Mouse (Mus musculus): ENCODE results near the gene Tctex1d4. TPM values are rescaled to one million over a fixed set of nuclear protein-coding genes. Genes with fewer than 3 reads are reported as not detected.
A peak's percentile ranks its signal among the peaks of the same experiment; 100 is the strongest.

Gene Tctex1d4
- polyA plus RNA-seq (2014; fragmentation: Nextera tagmentation; extraction: Ambion mirVana) = 0.60 TPM in 1 of 2 replicates, not detected in the other

- Histone ChIP-seq H3K9ac (ENCODE audit: low read depth, low read length) (peak within 1 kb of the TSS; percentile 49), H3K36me3 (ENCODE audit: control insufficient read depth, insufficient read depth, low read length) (peaks cover 13% of the 10 kb centered on the region), H3K4me2 (replicated peaks; ENCODE audit: low read depth, low read length) (no peak within 1 kb of the TSS; the same call in 1 of the 2 replicates), H3K4me1 (replicated peaks; ENCODE audit: control insufficient read depth, insufficient read depth, low read length) (peaks cover 24% of the 10 kb centered on the region), H3K27me3 (ENCODE audit: control insufficient read depth, insufficient read depth, low read length) (no peaks in the 10 kb centered on the region), H3K27ac (ENCODE audit: low read depth, low read length) (peak within 1 kb of the TSS; percentile 82), H3K9me3 (ENCODE audit: control insufficient read depth, low read length) (no peaks in the 10 kb centered on the region), H3K4me3 (ENCODE audit: low read depth, low read length) (no peak within 1 kb of the TSS)
- DNase-seq (ENCODE audit: low spot score) (no peak), ATAC-seq (ENCODE audit: low FRiP score) (no peak)
- WGBS = 86% methylated on average over 9 of the region's 9 CpGs
Measured at GRCm38 (mm10) chr4:117126675-117127290, at the start of gene Tctex1d4. Tctex1d4 (plus strand) TSS chr4:117126794.

- Histone ChIP-seq H3K36me3 (ENCODE audit: control insufficient read depth, insufficient read depth, low read length) (0 out of 2 replicates have a peak, but pooled peaks cover 4% of the 10 kb centered on the region), H3K4me1 (replicated peaks; ENCODE audit: control insufficient read depth, insufficient read depth, low read length) (no peaks in the 10 kb centered on the region), H3K4me3 (ENCODE audit: low read depth, low read length) (no peak overlapping the region), H3K4me2 (replicated peaks; ENCODE audit: low read depth, low read length) (no peak overlapping the region), H3K27me3 (ENCODE audit: control insufficient read depth, insufficient read depth, low read length) (no peaks in the 10 kb centered on the region), H3K9ac (ENCODE audit: low read depth, low read length) (no peak overlapping the region), H3K9me3 (ENCODE audit: control insufficient read depth, low read length) (no peaks in the 10 kb centered on the region), H3K27ac (ENCODE audit: low read depth, low read length) (no peak overlapping the region)
- DNase-seq (ENCODE audit: low spot score) = no peak
- ATAC-seq (ENCODE audit: low FRiP score) = no peak
- WGBS = 82% methylated on average over 7 of the region's 7 CpGs
Measured at GRCm38 (mm10) chr4:117087948-117088640, 38.5 kb upstream of the Tctex1d4 start.

GRCm38 (mm10) chr4:117090586-117090985, 36.0 kb upstream of the Tctex1d4 start:
- Histone ChIP-seq H3K4me2 (replicated peaks; ENCODE audit: low read depth, low read length) (no peak overlapping the region), H3K4me3 (ENCODE audit: low read depth, low read length) (no peak overlapping the region), H3K9ac (ENCODE audit: low read depth, low read length) (no peak overlapping the region), H3K9me3 (ENCODE audit: control insufficient read depth, low read length) (no peaks in the 10 kb centered on the region), H3K27me3 (ENCODE audit: control insufficient read depth, insufficient read depth, low read length) (peaks cover 9% of the 10 kb centered on the region), H3K36me3 (ENCODE audit: control insufficient read depth, insufficient read depth, low read length) (0 out of 2 replicates have a peak, but pooled peaks cover 4% of the 10 kb centered on the region), H3K27ac (ENCODE audit: low read depth, low read length) (no peak overlapping the region), H3K4me1 (replicated peaks; ENCODE audit: control insufficient read depth, insufficient read depth, low read length) (peaks cover 2% of the 10 kb centered on the region; the same call in 1 of the 2 replicates)
- ATAC-seq (ENCODE audit: low FRiP score) = no peak
- DNase-seq (ENCODE audit: low spot score) = no peak
- 83% methylated on average over 7 of the region's 7 CpGs for WGBS

- Histone ChIP-seq H3K27ac (ENCODE audit: low read depth, low read length) (no peak overlapping the region), H3K9me3 (ENCODE audit: control insufficient read depth, low read length) (no peaks in the 10 kb centered on the region), H3K36me3 (ENCODE audit: control insufficient read depth, insufficient read depth, low read length) (no peaks in the 10 kb centered on the region), H3K4me1 (replicated peaks; ENCODE audit: control insufficient read depth, insufficient read depth, low read length) (peaks cover 6% of the 10 kb centered on the region; the same call in 1 of the 2 replicates), H3K4me3 (ENCODE audit: low read depth, low read length) (no peak overlapping the region), H3K27me3 (ENCODE audit: control insufficient read depth, insufficient read depth, low read length) (peaks cover 10% of the 10 kb centered on the region), H3K4me2 (replicated peaks; ENCODE audit: low read depth, low read length) (no peak overlapping the region), H3K9ac (ENCODE audit: low read depth, low read length) (no peak overlapping the region)
- WGBS = 86% methylated on average over 3 of the region's 3 CpGs
- ATAC-seq (ENCODE audit: low FRiP score) = no peak
- DNase-seq (ENCODE audit: low spot score) = no peak
Measured at GRCm38 (mm10) chr4:117094626-117095361, 31.8 kb upstream of the Tctex1d4 start.

- DNase-seq (ENCODE audit: low spot score) (peak; percentile 91), ATAC-seq (ENCODE audit: low FRiP score) (peak; percentile 89)
- under 1% methylated on average over 47 of the region's 50 CpGs for WGBS
- Histone ChIP-seq H3K9me3 (ENCODE audit: control insufficient read depth, low read length) (no peaks in the 10 kb centered on the region), H3K36me3 (ENCODE audit: control insufficient read depth, insufficient read depth, low read length) (no peaks in the 10 kb centered on the region), H3K27me3 (ENCODE audit: control insufficient read depth, insufficient read depth, low read length) (peaks cover 10% of the 10 kb centered on the region), H3K4me1 (replicated peaks; ENCODE audit: control insufficient read depth, insufficient read depth, low read length) (peaks cover 6% of the 10 kb centered on the region; the same call in 1 of the 2 replicates), H3K4me3 (ENCODE audit: low read depth, low read length) (peak within 1 kb of the TSS; percentile 54), H3K4me2 (replicated peaks; ENCODE audit: low read depth, low read length) (peak within 1 kb of the TSS; percentile 82), H3K9ac (ENCODE audit: low read depth, low read length) (peak within 1 kb of the TSS; percentile 68), H3K27ac (ENCODE audit: low read depth, low read length) (peak within 1 kb of the TSS; percentile 25; the same call in 1 of the 2 replicates)
Measured at GRCm38 (mm10) chr4:117095551-117096452, 30.8 kb upstream of the Tctex1d4 start, which contains the start of gene Ptch2. Ptch2 (plus strand) TSS chr4:117096075.

GRCm38 (mm10) chr4:117096666-117097065, 29.9 kb upstream of the Tctex1d4 start:
- no peak overlapping the region for H3K27ac ChIP-seq (ENCODE audit: low read depth, low read length)
- 17% methylated on average over 5 of the region's 5 CpGs for WGBS
- peaks cover 10% of the 10 kb centered on the region for H3K27me3 ChIP-seq (ENCODE audit: control insufficient read depth, insufficient read depth, low read length)
- peak overlapping the region; percentile 82 for H3K4me2 ChIP-seq (replicated peaks; ENCODE audit: low read depth, low read length)
- peak overlapping the region; percentile 54 for H3K4me3 ChIP-seq (ENCODE audit: low read depth, low read length)
- no peaks in the 10 kb centered on the region for H3K9me3 ChIP-seq (ENCODE audit: control insufficient read depth, low read length)
- ATAC-seq (ENCODE audit: low FRiP score) (no peak), DNase-seq (ENCODE audit: low spot score) (peak; percentile 34)
- peak overlapping the region; percentile 16; the same call in 1 of the 2 replicates for H3K9ac ChIP-seq (ENCODE audit: low read depth, low read length)
- peaks cover 6% of the 10 kb centered on the region; the same call in 1 of the 2 replicates for H3K4me1 ChIP-seq (replicated peaks; ENCODE audit: control insufficient read depth, insufficient read depth, low read length)
- no peaks in the 10 kb centered on the region for H3K36me3 ChIP-seq (ENCODE audit: control insufficient read depth, insufficient read depth, low read length)

- no peak overlapping the region for H3K9ac ChIP-seq (ENCODE audit: low read depth, low read length)
- peaks cover 6% of the 10 kb centered on the region; the same call in 1 of the 2 replicates for H3K4me1 ChIP-seq (replicated peaks; ENCODE audit: control insufficient read depth, insufficient read depth, low read length)
- no peaks in the 10 kb centered on the region for H3K36me3 ChIP-seq (ENCODE audit: control insufficient read depth, insufficient read depth, low read length)
- no peak overlapping the region for H3K27ac ChIP-seq (ENCODE audit: low read depth, low read length)
- H3K4me2 ChIP-seq (replicated peaks; ENCODE audit: low read depth, low read length) = no peak overlapping the region
- H3K9me3 ChIP-seq (ENCODE audit: control insufficient read depth, low read length) = no peaks in the 10 kb centered on the region
- ATAC-seq (ENCODE audit: low FRiP score) (no peak), DNase-seq (ENCODE audit: low spot score) (no peak)
- no peak overlapping the region for H3K4me3 ChIP-seq (ENCODE audit: low read depth, low read length)
- 64% methylated on average over 8 of the region's 8 CpGs for WGBS
- H3K27me3 ChIP-seq (ENCODE audit: control insufficient read depth, insufficient read depth, low read length) = peaks cover 10% of the 10 kb centered on the region
Measured at GRCm38 (mm10) chr4:117097969-117098763, 28.4 kb upstream of the Tctex1d4 start.
